In genomic region chr1:105851341-105851740, GRCm38 (mm10) we compare ENCODE assay signal across 27 mouse cellular contexts.
A peak's percentile ranks its signal among the peaks of the same experiment; 100 is the strongest.
DNase-seq lines count a peak whose midpoint lies in the region; ATAC-seq and TF ChIP-seq lines count a peak whose summit lies in the region.
"Had no signal": no experiment of that assay in that cellular context is flagged by ENCODE, and none has a peak within 500 bp of the region (broad histone marks: within the 10 kb centered on the region; RNA-seq: fewer than 3 reads in every experiment).

No protein-coding gene starts in this region.

- H3K4me3 ChIP-seq in liver, embryonic 14.5 days (ENCODE audit: insufficient read depth in 1 of 2, low read depth in 2 of 2, low read length in 2 of 2): no peak overlapping the region
- no peak overlapping the region for H3K4me3 ChIP-seq in midbrain, embryonic 11.5 days (ENCODE audit: low read depth, low read length)
- H3K4me3 ChIP-seq: forebrain, embryonic 13.5 days; heart, embryonic 10.5 days; heart, embryonic 15.5 days; kidney, embryonic 15.5 days; midbrain, embryonic 10.5 days had no signal

- TF ChIP-seq CTCF in liver, embryonic 14.5 days (IDR thresholded peaks at IDR 0.05; ENCODE audit: low read depth): no peak

- peak; percentile 82 for TF ChIP-seq EP300 in liver, embryonic 14.5 days (IDR thresholded peaks at IDR 0.05; ENCODE audit: low read depth)

- ATAC-seq in common myeloid progenitor, adult 5-6 weeks (replicated peaks; ENCODE audit: low read depth, poor library complexity, severe bottlenecking): peak; percentile 39; the same call in 1 of the 2 replicates
- ATAC-seq in liver, embryonic 14.5 days (ENCODE audit: insufficient read depth): peak; percentile 99
- ATAC-seq in megakaryocyte-erythroid progenitor cell, adult 5-6 weeks (replicated peaks; ENCODE audit: low FRiP score, low TSS enrichment, poor library complexity, severe bottlenecking): peak; percentile 99
- no peak for ATAC-seq in midbrain, embryonic 11.5 days (ENCODE audit: low FRiP score)
- ATAC-seq: forebrain, embryonic 13.5 days; midbrain, embryonic 16.5 days had no signal

- H3K27ac ChIP-seq in liver, embryonic 14.5 days: no peak overlapping the region
- H3K27ac ChIP-seq in midbrain, embryonic 11.5 days (ENCODE audit: low read depth, low read length): no peak overlapping the region
- H3K27ac ChIP-seq: forebrain, embryonic 13.5 days; heart, embryonic 10.5 days; heart, embryonic 15.5 days; hindbrain, embryonic 14.5 days; kidney, embryonic 15.5 days; macrophage; midbrain, embryonic 10.5 days had no signal

- H3K4me1 ChIP-seq in liver, embryonic 14.5 days (replicated peaks; ENCODE audit: control insufficient read depth in 2 of 2, insufficient read depth in 2 of 2, low read length in 1 of 2): peaks cover 7 to 14% of the 10 kb centered on the region in 2 experiments; a peak in 3 of 4 replicates
- no peaks in the 10 kb centered on the region for H3K4me1 ChIP-seq in midbrain, embryonic 11.5 days (ENCODE audit: control insufficient read depth, insufficient read depth, low read length)
- H3K4me1 ChIP-seq: forebrain, embryonic 13.5 days; heart, embryonic 10.5 days; heart, embryonic 15.5 days; kidney, embryonic 15.5 days; midbrain, embryonic 10.5 days had no signal

- H3K27me3 ChIP-seq in liver, embryonic 14.5 days (ENCODE audit: control insufficient read depth, insufficient read depth, low read length): no peaks in the 10 kb centered on the region
- H3K27me3 ChIP-seq in midbrain, embryonic 11.5 days (ENCODE audit: control insufficient read depth, insufficient read depth, low read length): no peaks in the 10 kb centered on the region
- H3K27me3 ChIP-seq: forebrain, embryonic 13.5 days; heart, embryonic 15.5 days; kidney, embryonic 15.5 days had no signal

- no peak overlapping the region for H3K9ac ChIP-seq in liver, embryonic 14.5 days (replicated peaks)
- H3K9ac ChIP-seq in midbrain, embryonic 11.5 days (ENCODE audit: low read length): no peak overlapping the region
- H3K9ac ChIP-seq: forebrain, embryonic 13.5 days; heart, embryonic 15.5 days; hindbrain, embryonic 14.5 days; kidney, embryonic 15.5 days had no signal

- peak; percentile 8 for DNase-seq in c-Kit-positive CD71-negative TER-119-negative erythroid progenitor cells, embryonic 14.5 days (ENCODE audit: low read depth)
- peak; percentile 32 to 52 (median 45) for DNase-seq in liver, embryonic 14.5 days (ENCODE audit: low read depth in 3 of 3, low spot score in 3 of 3)
- no peak for DNase-seq in retina, postnatal 1 day
- DNase-seq in midbrain, embryonic 11.5 days (ENCODE audit: low spot score, missing footprints): no peak
- no peak for DNase-seq in yolk sac, embryonic 10.5 days (ENCODE audit: low spot score)
- no peak for DNase-seq in left cerebral cortex, postnatal 36 days (ENCODE audit: low spot score in 2 of 2)
- DNase-seq: adrenal gland, postnatal 10 days; B cell, adult 2 months; cerebellum, adult 18-20 months; cerebellum, postnatal 25 days; gastrocnemius, postnatal 10 days; heart, postnatal 4 days; kidney, adult 11 months; kidney, postnatal 25 days; left cerebral cortex, postnatal 4 days; right cerebral cortex, adult 18-20 months; right cerebral cortex, postnatal 4 days had no signal

- no peaks in the 10 kb centered on the region for H3K36me3 ChIP-seq in liver, embryonic 14.5 days (replicated peaks; ENCODE audit: control insufficient read depth, insufficient read depth, low read depth)
- no peaks in the 10 kb centered on the region for H3K36me3 ChIP-seq in midbrain, embryonic 11.5 days (ENCODE audit: control insufficient read depth, insufficient read depth, low read length)
- H3K36me3 ChIP-seq: heart, embryonic 10.5 days; heart, embryonic 15.5 days; kidney, embryonic 15.5 days; midbrain, embryonic 10.5 days had no signal

- intact Hi-C loops in left cerebral cortex, postnatal 36 days (cut with DNase I): no loop called here

- H3K4me2 ChIP-seq in liver, embryonic 14.5 days (ENCODE audit: low read depth): no peak overlapping the region
- H3K4me2 ChIP-seq in midbrain, embryonic 11.5 days: no peak overlapping the region
- H3K4me2 ChIP-seq: forebrain, embryonic 13.5 days; heart, embryonic 15.5 days; hindbrain, embryonic 14.5 days; kidney, embryonic 15.5 days had no signal

- 15% methylated on average over 2 of the region's 2 CpGs for WGBS in liver, embryonic 14.5 days (ENCODE audit: insufficient replicate concordance)
- WGBS in midbrain, embryonic 11.5 days: 93% methylated on average over 2 of the region's 2 CpGs

- H3K9me3 ChIP-seq in liver, embryonic 14.5 days (ENCODE audit: control insufficient read depth, low read length): no peaks in the 10 kb centered on the region
- no peaks in the 10 kb centered on the region for H3K9me3 ChIP-seq in midbrain, embryonic 11.5 days (ENCODE audit: control insufficient read depth, low read length)
- H3K9me3 ChIP-seq: forebrain, embryonic 13.5 days; heart, embryonic 10.5 days; heart, embryonic 15.5 days; kidney, embryonic 15.5 days; midbrain, embryonic 10.5 days had no signal

Comparison
In these comparisons a context has a peak if more than half of its experiments do, and no peak if none do; other contexts are left out.
1. DNase-seq: peak in c-Kit-positive CD71-negative TER-119-negative erythroid progenitor cells, embryonic 14.5 days (single experiment) and liver, embryonic 14.5 days (3 of 3); none in retina, postnatal 1 day (single experiment), midbrain, embryonic 11.5 days (single experiment), yolk sac, embryonic 10.5 days (single experiment) and left cerebral cortex, postnatal 36 days (0 of 2).